8 mouse cellular contexts compared by ENCODE assay signal in genomic region chr9:50305666-50306402, GRCm38 (mm10). TPM values are rescaled to one million over a fixed set of nuclear protein-coding genes. Genes with fewer than 3 reads are reported as not detected.
DNase-seq lines count a peak whose midpoint lies in the region; ATAC-seq lines count a peak whose summit lies in the region.

No protein-coding gene starts in this region.

- 57% methylated on average over 10 of the region's 10 CpGs for WGBS in forebrain, embryonic 11.5 days
- WGBS in midbrain, embryonic 13.5 days: 37% methylated on average over 10 of the region's 10 CpGs

- H3K4me3 ChIP-seq in forebrain, embryonic 11.5 days (ENCODE audit: low read depth, low read length): no peak overlapping the region
- no peak overlapping the region for H3K4me3 ChIP-seq in midbrain, embryonic 13.5 days (replicated peaks)

- no peaks in the 10 kb centered on the region for H3K27me3 ChIP-seq in forebrain, embryonic 11.5 days (ENCODE audit: control insufficient read depth, insufficient read depth, low read length)
- H3K27me3 ChIP-seq in midbrain, embryonic 13.5 days: no peaks in the 10 kb centered on the region

- H3K9me3 ChIP-seq in forebrain, embryonic 11.5 days (ENCODE audit: control insufficient read depth, low read length): no peaks in the 10 kb centered on the region
- H3K9me3 ChIP-seq in midbrain, embryonic 13.5 days: no peaks in the 10 kb centered on the region

- 0 out of 2 replicates have a peak overlapping the region, but pooled peaks have one; percentile 12 for H3K27ac ChIP-seq in forebrain, embryonic 11.5 days (ENCODE audit: low read depth, low read length)
- peak overlapping the region; percentile 87 for H3K27ac ChIP-seq in midbrain, embryonic 13.5 days

- no peak overlapping the region for H3K4me2 ChIP-seq in forebrain, embryonic 11.5 days (ENCODE audit: low read depth, low read length, severe bottlenecking)
- H3K4me2 ChIP-seq in midbrain, embryonic 13.5 days (replicated peaks): peak overlapping the region; percentile 9; the same call in 1 of the 2 replicates

- DNase-seq in R1 (ENCODE audit: low read depth, low spot score): peak; percentile 16
- DNase-seq in forebrain, embryonic 11.5 days (ENCODE audit: low spot score): peak; percentile 51
- peak; percentile 43 to 68 for DNase-seq in layer of hippocampus, adult 18-20 months (ENCODE audit: low spot score in 2 of 2)
- no peak for DNase-seq in lung, postnatal 14 days
- no peak for DNase-seq in B cell, adult 2 months
- DNase-seq in kidney, postnatal 36 days: no peak

- peak; percentile 71 for ATAC-seq in forebrain, embryonic 11.5 days (replicated peaks; ENCODE audit: low FRiP score)
- ATAC-seq in midbrain, embryonic 13.5 days: peak; percentile 94
- ATAC-seq in megakaryocyte, adult 5-6 weeks (ENCODE audit: poor library complexity, severe bottlenecking): no peak

- no peaks in the 10 kb centered on the region for H3K36me3 ChIP-seq in forebrain, embryonic 11.5 days (ENCODE audit: control insufficient read depth, insufficient read depth, low read length)
- H3K36me3 ChIP-seq in midbrain, embryonic 13.5 days: no peaks in the 10 kb centered on the region

- peaks cover 6% of the 10 kb centered on the region; the same call in 1 of the 2 replicates for H3K4me1 ChIP-seq in forebrain, embryonic 11.5 days (replicated peaks; ENCODE audit: control insufficient read depth, insufficient read depth, low read length)
- H3K4me1 ChIP-seq in midbrain, embryonic 13.5 days (replicated peaks): peaks cover 28% of the 10 kb centered on the region

- H3K9ac ChIP-seq in forebrain, embryonic 11.5 days (ENCODE audit: low read length): 0 out of 2 replicates have a peak overlapping the region, but pooled peaks have one; percentile 16
- H3K9ac ChIP-seq in midbrain, embryonic 13.5 days (replicated peaks): no peak overlapping the region

RNA-seq across cellular contexts. Expression of gene Rpl10-ps3, which starts 38.9 kb away (rescaled TPM):
- polyA plus RNA-seq in forebrain, embryonic 11.5 days (2014; fragmentation: Nextera tagmentation; extraction: Ambion mirVana): 140 and 153 TPM in 2 replicates
- total RNA-seq in layer of hippocampus, adult 18-20 months (2021): 100 to 1,000 TPM; 378 to 414 TPM
- polyA plus RNA-seq in midbrain, embryonic 13.5 days (2015; fragmentation: Nextera tagmentation; extraction: Ambion mirVana): 124 and 143 TPM in 2 replicates
- total RNA-seq in megakaryocyte, adult 5-6 weeks (2015): 1,226 and 1,246 TPM in 2 replicates
- 95.0 and 249 TPM in 2 replicates for total RNA-seq in megakaryocyte, adult 5-6 weeks (2017)

Comparison
In these comparisons a context has a peak if more than half of its experiments do, and no peak if none do; other contexts are left out.
1. DNase-seq: peak in R1 (single experiment), forebrain, embryonic 11.5 days (single experiment) and layer of hippocampus, adult 18-20 months (2 of 2); none in lung, postnatal 14 days (single experiment), B cell, adult 2 months (0 of 2) and kidney, postnatal 36 days (0 of 2).